Mouse (Mus musculus) heart, embryonic 10.5 days (tissue): Measurements from ENCODE around the gene Ap3m1. TPM values are rescaled to one million over a fixed set of nuclear protein-coding genes. Genes with fewer than 3 reads are reported as not detected.

Source experiments
- DNase-seq: peaks from one replicate; pipeline ENCODE4 v3.0.0-alpha.2; 2017; ENCODE audit warnings: low spot score
- H3K27ac ChIP-seq: fragments of 300-500 bp; sonication (generic); 2 replicates; pipeline ENCODE4 v1.5.1; 2016; ENCODE audit warnings: mild to moderate bottlenecking
- H3K27me3 ChIP-seq: fragments of 300-500 bp; sonication (generic); 2 replicates; pipeline ENCODE4 v1.6.1; 2016; ENCODE audit warnings: mild to moderate bottlenecking; ENCODE audit not compliant: poor library complexity, insufficient read depth, severe bottlenecking
- H3K36me3 ChIP-seq: fragments of 300-500 bp; sonication (generic); 2 replicates; pipeline ENCODE4 v1.6.1; 2016; ENCODE audit warnings: mild to moderate bottlenecking, moderate library complexity
- H3K4me1 ChIP-seq: fragments of 300-500 bp; sonication (generic); 2 replicates; pipeline ENCODE4 v1.6.1; 2016; ENCODE audit warnings: mild to moderate bottlenecking
- H3K4me3 ChIP-seq: fragments of 300-500 bp; sonication (generic); 2 replicates; pipeline ENCODE4 v1.5.1; 2016; ENCODE audit warnings: mild to moderate bottlenecking, moderate library complexity
- H3K9me3 ChIP-seq: fragments of 300-500 bp; sonication (generic); 2 replicates; pipeline ENCODE4 v1.6.1; 2016; ENCODE audit warnings: mild to moderate bottlenecking, moderate library complexity
- WGBS: fragments of 180-500 bp; shearing (Covaris S2); methylation state at CpG from one replicate; pipeline ENCODE4 v1.1.7; 2016; 5-methylcytosine and 5-hydroxymethylcytosine counted together
- polyA plus RNA-seq: library from polyadenylated mRNA; unstranded; fragments of >200 nt; fragmentation: Nextera tagmentation; extraction: Ambion mirVana; gene quantifications from 2 replicates; pipeline ENCODE4 v1.2.1, GENCODE M21; 2016

The Ap3m1 gene
- polyA plus RNA-seq, 1 experiment from 2014 or later, result 82.2 TPM

DNA sequence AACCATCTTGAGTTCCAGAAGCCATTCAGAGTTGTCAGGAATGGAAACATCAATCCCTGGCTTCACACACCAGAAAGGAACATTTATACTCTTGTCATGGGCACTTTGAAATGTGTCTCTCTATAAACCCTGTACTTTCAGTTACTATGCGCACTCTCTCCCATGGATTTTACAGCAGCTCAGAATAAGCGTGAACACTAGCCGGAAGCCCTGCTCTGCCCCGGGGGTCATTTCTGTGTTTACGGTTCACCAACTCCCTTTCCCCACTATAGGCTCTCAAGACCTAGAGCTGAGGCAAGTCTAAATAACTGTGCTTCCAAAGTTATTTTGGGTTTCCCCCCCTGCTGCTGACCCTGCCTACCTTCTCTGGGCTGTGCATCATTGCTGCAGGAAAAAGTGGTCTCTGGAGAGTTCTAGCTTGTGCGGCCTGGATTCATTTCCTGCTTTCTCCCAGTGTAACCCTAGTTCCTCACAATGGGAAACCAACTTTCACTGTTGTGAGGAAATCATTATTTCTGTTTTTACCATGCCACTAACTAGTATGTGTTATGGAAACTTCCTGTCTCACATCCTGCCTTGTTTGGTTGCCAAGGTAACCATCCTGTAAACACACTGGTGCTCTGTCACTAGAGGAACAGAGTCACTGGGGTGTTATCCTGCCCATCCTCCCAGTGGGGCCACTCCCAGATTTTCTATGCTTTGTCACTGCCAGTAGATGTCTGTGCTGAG lies 20.4 kb downstream of the Ap3m1 start:
- Histone ChIP-seq H3K36me3 (peaks cover 87% of the 10 kb centered on the region), H3K9me3 (no peaks in the 10 kb centered on the region), H3K4me3 (no peak overlapping the region), H3K4me1 (peaks cover 9% of the 10 kb centered on the region; the same call in 1 of the 2 replicates), H3K27ac (peak overlapping the region; percentile 47; the same call in 1 of the 2 replicates), H3K27me3 (no peaks in the 10 kb centered on the region)
- 73% methylated on average over 6 of the region's 6 CpGs for WGBS
- no peak for DNase-seq

DNA sequence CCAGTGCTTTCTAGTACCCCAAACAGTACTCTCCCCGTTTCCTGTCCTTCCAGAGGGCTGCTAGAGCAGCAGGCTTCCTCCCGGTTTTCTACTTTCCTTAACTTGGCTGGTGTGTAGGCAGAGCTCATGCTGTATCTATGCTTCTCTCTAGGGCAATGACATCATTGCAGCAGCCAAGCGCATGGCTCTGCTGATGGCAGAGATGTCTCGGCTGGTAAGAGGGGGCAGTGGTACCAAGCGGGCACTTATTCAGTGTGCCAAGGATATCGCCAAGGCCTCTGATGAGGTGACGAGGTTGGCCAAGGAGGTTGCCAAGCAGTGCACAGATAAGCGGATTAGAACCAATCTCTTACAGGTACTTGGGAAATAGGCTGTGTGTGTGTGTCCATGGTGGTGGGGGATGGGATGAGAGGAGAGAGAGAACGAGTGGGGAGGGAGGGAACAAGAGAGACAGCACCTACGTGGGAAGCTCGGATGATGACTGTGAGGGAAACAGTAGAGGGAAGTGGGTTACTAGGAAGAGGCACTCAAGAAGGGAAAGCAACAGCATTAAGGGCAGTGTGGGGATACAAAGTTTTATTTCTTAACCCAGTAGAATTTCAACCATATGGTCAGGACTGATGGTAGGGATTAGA lies 23.2 kb downstream of the Ap3m1 start:
- 83% methylated on average over 11 of the region's 11 CpGs for WGBS
- DNase-seq, result no peak
- Histone ChIP-seq H3K9me3 (no peaks in the 10 kb centered on the region), H3K4me1 (peaks cover 9% of the 10 kb centered on the region; the same call in 1 of the 2 replicates), H3K27ac (no peak overlapping the region), H3K36me3 (peaks cover 94% of the 10 kb centered on the region), H3K4me3 (no peak overlapping the region), H3K27me3 (no peaks in the 10 kb centered on the region)

DNA sequence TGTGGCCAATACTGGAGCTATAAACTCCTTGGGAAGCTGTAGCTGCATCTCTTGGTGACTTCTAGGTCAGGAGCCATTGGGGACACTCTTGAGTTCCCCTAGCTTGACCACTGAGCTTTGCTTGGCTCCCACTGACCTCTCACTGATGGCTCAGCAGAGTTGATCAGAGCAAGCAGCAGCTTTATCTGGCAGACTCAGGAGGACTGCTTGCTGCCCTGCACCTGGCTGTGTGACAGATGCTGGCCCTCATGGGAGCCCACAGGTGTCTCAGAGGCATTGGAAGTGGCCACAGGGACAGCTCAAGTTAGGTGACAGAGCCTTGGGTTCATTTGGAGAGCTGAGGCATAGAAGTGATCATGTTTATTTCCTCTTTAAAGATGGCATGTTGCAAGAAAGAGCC lies 24.8 kb downstream of the Ap3m1 start:
- peaks cover 94% of the 10 kb centered on the region for H3K36me3 ChIP-seq
- no peaks in the 10 kb centered on the region for H3K27me3 ChIP-seq
- H3K27ac ChIP-seq, result no peak overlapping the region
- no peak overlapping the region for H3K4me3 ChIP-seq
- H3K4me1 ChIP-seq, result peaks cover 9% of the 10 kb centered on the region; the same call in 1 of the 2 replicates
- no peaks in the 10 kb centered on the region for H3K9me3 ChIP-seq
- DNase-seq, result no peak

GRCm38 (mm10) chr14:21020435-21020834 lies 31.9 kb downstream of the Ap3m1 start:
- H3K27me3 ChIP-seq, result no peaks in the 10 kb centered on the region
- peaks cover 5% of the 10 kb centered on the region for H3K4me1 ChIP-seq
- peaks cover 93% of the 10 kb centered on the region for H3K36me3 ChIP-seq
- H3K9me3 ChIP-seq, result no peaks in the 10 kb centered on the region
- H3K27ac ChIP-seq, result no peak overlapping the region
- 91% methylated on average over 8 of the region's 8 CpGs for WGBS
- H3K4me3 ChIP-seq, result no peak overlapping the region
- DNase-seq, result no peak

DNA sequence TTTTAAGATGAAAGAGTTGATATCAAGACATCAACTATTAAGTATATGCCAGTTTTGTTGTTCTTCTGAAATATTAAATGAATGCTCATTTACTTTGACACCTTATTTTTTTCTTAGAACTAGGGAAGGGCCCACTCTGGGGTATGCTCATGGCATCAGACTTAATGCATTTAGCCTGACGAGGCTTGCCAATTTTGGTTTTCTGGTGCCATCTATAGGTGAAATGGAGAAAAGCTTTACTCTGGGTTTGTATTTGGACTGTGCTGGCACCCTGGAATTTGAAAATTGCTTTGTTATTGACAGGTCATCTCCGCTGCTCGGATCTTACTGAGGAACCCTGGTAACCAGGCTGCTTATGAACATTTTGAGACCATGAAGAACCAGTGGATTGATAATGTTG lies 33.3 kb downstream of the Ap3m1 start:
- 58% methylated on average over 3 of the region's 3 CpGs for WGBS
- Histone ChIP-seq H3K36me3 (peaks cover 90% of the 10 kb centered on the region), H3K27me3 (no peaks in the 10 kb centered on the region), H3K9me3 (no peaks in the 10 kb centered on the region), H3K4me1 (peaks cover 5% of the 10 kb centered on the region), H3K27ac (no peak overlapping the region), H3K4me3 (no peak overlapping the region)
- no peak for DNase-seq

GRCm38 (mm10) chr14:21017871-21018270 lies 34.4 kb downstream of the Ap3m1 start:
- no peak overlapping the region for H3K27ac ChIP-seq
- no peaks in the 10 kb centered on the region for H3K9me3 ChIP-seq
- no peak overlapping the region for H3K4me3 ChIP-seq
- DNase-seq, result no peak
- no peaks in the 10 kb centered on the region for H3K27me3 ChIP-seq
- peaks cover 90% of the 10 kb centered on the region for H3K36me3 ChIP-seq
- H3K4me1 ChIP-seq, result peaks cover 5% of the 10 kb centered on the region
- 88% methylated on average over 5 of the region's 5 CpGs for WGBS

DNA sequence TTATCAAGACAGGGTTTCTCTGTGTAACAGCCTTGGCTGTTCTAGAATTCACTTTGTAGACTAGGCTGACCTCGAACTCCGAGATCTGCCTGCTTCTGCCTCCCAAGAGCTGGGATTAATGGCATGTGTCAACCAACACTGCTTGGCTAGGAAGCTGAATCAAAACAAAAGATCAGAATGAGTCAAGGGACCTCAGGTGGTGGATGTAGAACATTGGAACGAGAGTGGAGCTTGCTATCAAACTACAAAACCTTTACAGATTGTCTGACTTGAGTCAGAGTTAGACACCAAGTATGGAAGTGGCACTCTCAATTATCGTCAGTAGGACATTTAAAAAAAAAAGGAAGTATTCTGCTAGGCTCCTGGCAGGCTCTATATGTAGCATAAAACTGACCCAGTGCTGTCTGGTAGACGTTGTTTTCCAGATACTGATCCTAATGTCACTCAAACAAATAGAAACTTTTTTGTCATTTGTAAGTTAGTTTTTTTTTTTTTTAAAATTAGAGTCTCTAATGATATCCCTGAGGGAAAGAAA lies 38.4 kb downstream of the Ap3m1 start:
- 86% methylated on average over 5 of the region's 5 CpGs for WGBS
- no peak overlapping the region for H3K27ac ChIP-seq
- no peaks in the 10 kb centered on the region for H3K9me3 ChIP-seq
- no peaks in the 10 kb centered on the region for H3K27me3 ChIP-seq
- no peaks in the 10 kb centered on the region for H3K4me1 ChIP-seq
- H3K36me3 ChIP-seq, result peaks cover 78% of the 10 kb centered on the region
- no peak for DNase-seq
- no peak overlapping the region for H3K4me3 ChIP-seq

DNA sequence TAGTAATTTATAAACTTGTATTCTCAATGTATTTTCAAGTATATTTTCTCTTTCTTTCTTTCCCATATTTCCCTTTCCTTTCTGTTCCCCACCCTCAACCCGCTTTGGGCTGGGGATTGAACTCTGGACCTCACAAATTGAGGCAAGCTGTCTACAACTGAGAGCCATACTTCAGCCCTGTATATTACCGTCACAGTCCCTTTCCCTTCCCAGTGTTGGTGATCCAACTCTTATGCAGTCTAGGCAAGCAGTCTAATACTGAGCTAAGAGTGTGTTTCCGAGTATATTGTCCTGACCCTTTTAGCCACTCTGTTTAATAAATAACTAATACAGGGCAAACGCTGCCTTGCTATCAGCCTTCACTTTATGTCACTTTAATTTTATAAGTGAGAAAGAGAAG lies 52.7 kb downstream of the Ap3m1 start:
- Histone ChIP-seq H3K27ac (no peak overlapping the region), H3K4me1 (no peaks in the 10 kb centered on the region), H3K4me3 (no peak overlapping the region), H3K9me3 (no peaks in the 10 kb centered on the region), H3K36me3 (peaks cover 61% of the 10 kb centered on the region), H3K27me3 (no peaks in the 10 kb centered on the region)
- no peak for DNase-seq
- 86% methylated on average over 4 of the region's 4 CpGs for WGBS

- WGBS, result 61% methylated on average over 3 of the region's 3 CpGs
- Histone ChIP-seq H3K27ac (no peak overlapping the region), H3K4me3 (no peak overlapping the region), H3K9me3 (no peaks in the 10 kb centered on the region), H3K27me3 (no peaks in the 10 kb centered on the region), H3K36me3 (peaks cover 45% of the 10 kb centered on the region), H3K4me1 (no peaks in the 10 kb centered on the region)
- DNase-seq, result no peak
These were observed 54.8 kb downstream of the Ap3m1 start for GRCm38 (mm10) chr14:20997548-20997947.

DNA sequence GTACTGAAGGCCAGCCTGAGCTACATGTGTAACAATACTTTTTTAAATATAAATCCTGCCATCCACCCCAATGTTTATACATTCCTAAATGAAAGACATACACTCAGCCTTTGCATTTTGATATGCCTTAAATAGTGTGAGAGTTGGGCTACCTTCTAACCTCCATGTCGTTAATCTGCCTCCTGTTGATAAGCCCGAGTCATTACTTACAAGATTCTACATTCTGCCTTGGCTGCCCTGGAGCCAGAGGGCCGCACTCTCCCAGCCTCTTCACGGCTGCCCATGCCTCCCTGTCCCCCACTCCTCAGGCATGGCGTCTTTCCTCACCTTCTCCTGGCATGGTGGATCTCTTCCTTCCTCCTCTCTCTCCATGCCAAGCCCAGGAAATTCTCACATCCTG lies 55.9 kb downstream of the Ap3m1 start:
- H3K27me3 ChIP-seq, result no peaks in the 10 kb centered on the region
- no peak overlapping the region for H3K4me3 ChIP-seq
- DNase-seq, result no peak
- WGBS, result 48% methylated on average over 5 of the region's 5 CpGs
- no peaks in the 10 kb centered on the region for H3K4me1 ChIP-seq
- H3K27ac ChIP-seq, result no peak overlapping the region
- H3K9me3 ChIP-seq, result no peaks in the 10 kb centered on the region
- H3K36me3 ChIP-seq, result peaks cover 41% of the 10 kb centered on the region

GRCm38 (mm10) chr14:20995497-20995896 lies 56.8 kb downstream of the Ap3m1 start:
- DNase-seq, result no peak
- WGBS, result 77% methylated on average over 2 of the region's 2 CpGs
- Histone ChIP-seq H3K9me3 (no peaks in the 10 kb centered on the region), H3K36me3 (peaks cover 44% of the 10 kb centered on the region), H3K4me3 (no peak overlapping the region), H3K27ac (no peak overlapping the region), H3K4me1 (no peaks in the 10 kb centered on the region), H3K27me3 (no peaks in the 10 kb centered on the region)

GRCm38 (mm10) chr14:20994475-20994874 lies 57.8 kb downstream of the Ap3m1 start:
- H3K27ac ChIP-seq, result no peak overlapping the region
- H3K4me3 ChIP-seq, result no peak overlapping the region
- H3K9me3 ChIP-seq, result no peaks in the 10 kb centered on the region
- 56% methylated on average over 3 of the region's 3 CpGs for WGBS
- no peak for DNase-seq
- peaks cover 51% of the 10 kb centered on the region for H3K36me3 ChIP-seq
- no peaks in the 10 kb centered on the region for H3K27me3 ChIP-seq
- no peaks in the 10 kb centered on the region for H3K4me1 ChIP-seq

DNA sequence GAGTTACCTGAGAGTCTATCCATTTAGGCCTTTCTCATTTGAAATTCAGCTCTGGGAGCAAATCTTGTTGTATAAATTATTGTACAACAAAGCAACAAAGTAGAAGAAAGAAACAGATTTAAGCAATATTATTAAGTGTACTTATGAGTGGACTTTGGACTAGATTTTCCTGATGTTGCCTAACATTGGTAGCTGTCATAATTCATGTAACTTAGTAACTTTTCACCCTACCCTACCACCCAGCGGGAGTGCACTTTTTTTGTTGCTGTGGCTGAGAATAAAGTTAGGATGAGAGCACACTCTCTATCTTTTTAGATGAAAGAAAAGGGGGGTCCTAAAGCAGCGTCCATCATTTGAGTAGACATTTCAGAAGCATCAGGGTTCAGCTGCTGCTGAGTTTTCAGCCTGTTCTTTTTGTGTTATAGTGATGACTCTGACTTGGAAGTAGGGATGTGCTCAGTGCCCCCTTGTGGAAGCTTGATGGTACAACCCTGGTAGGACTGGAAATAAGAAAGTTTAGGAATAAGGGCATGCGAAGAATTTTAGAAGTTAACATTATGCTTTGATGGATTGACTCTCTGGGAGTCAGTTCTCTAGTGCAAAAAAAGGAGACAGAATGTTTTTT lies 59.1 kb downstream of the Ap3m1 start:
- Histone ChIP-seq H3K36me3 (peaks cover 49% of the 10 kb centered on the region), H3K9me3 (no peaks in the 10 kb centered on the region), H3K27ac (no peak overlapping the region), H3K4me3 (no peak overlapping the region), H3K4me1 (no peaks in the 10 kb centered on the region), H3K27me3 (no peaks in the 10 kb centered on the region)
- WGBS, result 56% methylated on average over 3 of the region's 3 CpGs
- DNase-seq, result no peak
